Mouse (Mus musculus) lung, adult 2 months (tissue): Measurements from ENCODE around the gene Hunk. TPM values are rescaled to one million over a fixed set of nuclear protein-coding genes. Genes with fewer than 3 reads are reported as not detected.

Experiments
- DNase-seq: peaks from one replicate; pipeline ENCODE4 v3.0.0; 2022
- H3K4me1 ChIP-seq: fragments of 200-500 bp; 2 replicates; pipeline ENCODE4 v1.6.1; 2011; ENCODE audit warnings: low read length; ENCODE audit not compliant: control insufficient read depth, insufficient read depth
- H3K4me3 ChIP-seq: fragments of 200-500 bp; replicated peaks from 2 replicates; pipeline ENCODE3; 2011; ENCODE audit warnings: low read depth, mild to moderate bottlenecking, control low read depth, low read length; ENCODE audit errors: extremely low read depth
- CTCF ChIP-seq: fragments of 200-500 bp; IDR thresholded peaks from 2 replicates; pipeline ENCODE4 v1.5.1; 2011; ENCODE audit warnings: mild to moderate bottlenecking, low read length, control low read depth; ENCODE audit not compliant: insufficient read depth
- POLR2A ChIP-seq: fragments of 200-500 bp; IDR thresholded peaks from 2 replicates; pipeline ENCODE4 v1.6.1; 2011; ENCODE audit warnings: low read depth, mild to moderate bottlenecking, control low read depth, low read length, borderline replicate concordance; ENCODE audit errors: extremely low read depth
- WGBS: fragments of 180-500 bp; shearing (Covaris S2); methylation state at CpG from one replicate; pipeline ENCODE4 v1.1.7; 2018; 5-methylcytosine and 5-hydroxymethylcytosine counted together
- polyA plus RNA-seq: library from polyadenylated mRNA; depleted of rRNA; stranded (reverse); fragments of >200 nt; gene quantifications from 2 replicates; pipeline ENCODE4 v1.2.3, GENCODE M21; 2012; rRNA removed

Hunk gene
- polyA plus RNA-seq, 1 experiment = 5.3 TPM

- 69% methylated on average over 8 of the region's 8 CpGs for WGBS
Measured at GRCm38 (mm10) chr16:90534591-90534990, 148.8 kb downstream of the Hunk start.

GRCm38 (mm10) chr16:90538926-90539325 is 153.1 kb downstream of the Hunk start:
- DNase-seq = no peak
- Histone ChIP-seq H3K4me1 (no peaks in the 10 kb centered on the region; the same call in 1 of the 2 replicates), H3K4me3 (no peak overlapping the region)
- TF ChIP-seq POLR2A (no peak), CTCF (no peak)
- 50% methylated on average over 5 of the region's 5 CpGs for WGBS

More at GRCm38 (mm10) chr16:90534591-90534990, 148.8 kb downstream of the Hunk start:
- no peak for DNase-seq
- peaks cover 2% of the 10 kb centered on the region; the same call in 1 of the 2 replicates for H3K4me1 ChIP-seq
- no peak overlapping the region for H3K4me3 ChIP-seq
- no peak for TF ChIP-seq POLR2A

- TF ChIP-seq POLR2A (no peak), CTCF (no peak)
- DNase-seq = no peak
- WGBS = 72% methylated on average over 2 of the region's 2 CpGs
- Histone ChIP-seq H3K4me3 (no peak overlapping the region), H3K4me1 (no peaks in the 10 kb centered on the region; the same call in 1 of the 2 replicates)
Measured at GRCm38 (mm10) chr16:90541191-90541590, 155.4 kb downstream of the Hunk start.

GRCm38 (mm10) chr16:90542383-90542782 is 156.6 kb downstream of the Hunk start:
- no peaks in the 10 kb centered on the region; the same call in 1 of the 2 replicates for H3K4me1 ChIP-seq
- WGBS = 43% methylated on average over 10 of the region's 10 CpGs
- TF ChIP-seq POLR2A = no peak
- DNase-seq = no peak
- H3K4me3 ChIP-seq = no peak overlapping the region

GRCm38 (mm10) chr16:90544175-90544574 is 158.4 kb downstream of the Hunk start:
- DNase-seq = no peak
- Histone ChIP-seq H3K4me3 (no peak overlapping the region), H3K4me1 (no peaks in the 10 kb centered on the region; the same call in 1 of the 2 replicates)
- no peak for TF ChIP-seq POLR2A
- TF ChIP-seq CTCF = no peak
- WGBS = 30% methylated on average over 9 of the region's 9 CpGs

- no peak for DNase-seq
- Histone ChIP-seq H3K4me3 (no peak overlapping the region), H3K4me1 (no peaks in the 10 kb centered on the region; the same call in 1 of the 2 replicates)
- 55% methylated on average over 3 of the region's 3 CpGs for WGBS
- no peak for TF ChIP-seq CTCF
- no peak for TF ChIP-seq POLR2A
Measured at GRCm38 (mm10) chr16:90545509-90545908, 159.7 kb downstream of the Hunk start.

- no peak for DNase-seq
- WGBS = 85% methylated on average over 3 of the region's 3 CpGs
- H3K4me1 ChIP-seq = no peaks in the 10 kb centered on the region; the same call in 1 of the 2 replicates
- no peak overlapping the region for H3K4me3 ChIP-seq
- TF ChIP-seq CTCF (no peak), POLR2A (no peak)
Measured at GRCm38 (mm10) chr16:90546591-90546990, 160.8 kb downstream of the Hunk start.

GRCm38 (mm10) chr16:90547996-90548395 is 162.2 kb downstream of the Hunk start:
- 69% methylated on average over 9 of the region's 9 CpGs for WGBS
- no peak overlapping the region for H3K4me3 ChIP-seq
- DNase-seq = no peak
- no peaks in the 10 kb centered on the region; the same call in 1 of the 2 replicates for H3K4me1 ChIP-seq
- TF ChIP-seq CTCF (no peak), POLR2A (no peak)

Other genes with a start within 250 kb of the Hunk start
- 7.1 and 14.6 TPM in 2 replicates for gene Tiam1, start 242.2 kb upstream of the Hunk start, polyA plus RNA-seq
- 547 and 549 TPM in 2 replicates for gene Sod1, start 165.3 kb upstream of the Hunk start, polyA plus RNA-seq
- 51.8 and 51.9 TPM in 2 replicates for gene Scaf4, start 101.5 kb upstream of the Hunk start, polyA plus RNA-seq